Mouse (Mus musculus) embryonic facial prominence, embryonic 10.5 days (tissue): ENCODE results near the gene Zfyve28. TPM values are rescaled to one million over a fixed set of nuclear protein-coding genes. Genes with fewer than 3 reads are reported as not detected.

Experiments used
- DNase-seq: peaks from one replicate; pipeline ENCODE4 v3.0.0-alpha.2; 2017; ENCODE audit warnings: low spot score
- H3K27ac ChIP-seq: fragments of 300-500 bp; sonication (generic); replicated peaks from 2 replicates; pipeline ENCODE4 v1.5.1; 2016; ENCODE audit warnings: mild to moderate bottlenecking
- H3K27me3 ChIP-seq: fragments of 300-500 bp; sonication (generic); replicated peaks from 2 replicates; pipeline ENCODE4 v1.6.1; 2016; ENCODE audit warnings: low read depth, mild to moderate bottlenecking; ENCODE audit not compliant: poor library complexity, severe bottlenecking
- H3K36me3 ChIP-seq: fragments of 300-500 bp; sonication (generic); replicated peaks from 2 replicates; pipeline ENCODE4 v1.6.1; 2016; ENCODE audit warnings: mild to moderate bottlenecking, moderate library complexity
- H3K4me1 ChIP-seq: fragments of 300-500 bp; sonication (generic); 2 replicates; pipeline ENCODE4 v1.6.1; 2016
- H3K4me3 ChIP-seq: fragments of 300-500 bp; sonication (generic); 2 replicates; pipeline ENCODE4 v1.5.1; 2016; ENCODE audit warnings: mild to moderate bottlenecking, moderate library complexity
- H3K9me3 ChIP-seq: fragments of 300-500 bp; sonication (generic); 2 replicates; pipeline ENCODE4 v1.6.1; 2016; ENCODE audit warnings: mild to moderate bottlenecking
- WGBS: fragments of 180-500 bp; shearing (Covaris S2); methylation state at CpG from one replicate; pipeline ENCODE4 v1.1.7; 2016; 5-methylcytosine and 5-hydroxymethylcytosine counted together
- polyA plus RNA-seq: library from polyadenylated mRNA; unstranded; fragments of >200 nt; fragmentation: Nextera tagmentation; extraction: Ambion mirVana; gene quantifications from 2 replicates; pipeline ENCODE4 v1.2.1, GENCODE M21; 2016

The Zfyve28 gene
- polyA plus RNA-seq, 1 experiment from 2014 or later = 0.93 TPM

GRCm38 (mm10) chr5:34165793-34166192 is 122.5 kb downstream of the Zfyve28 start:
- peaks cover 43% of the 10 kb centered on the region for H3K36me3 ChIP-seq
- no peak overlapping the region for H3K27ac ChIP-seq
- WGBS = 85% methylated on average over 4 of the region's 4 CpGs

DNA sequence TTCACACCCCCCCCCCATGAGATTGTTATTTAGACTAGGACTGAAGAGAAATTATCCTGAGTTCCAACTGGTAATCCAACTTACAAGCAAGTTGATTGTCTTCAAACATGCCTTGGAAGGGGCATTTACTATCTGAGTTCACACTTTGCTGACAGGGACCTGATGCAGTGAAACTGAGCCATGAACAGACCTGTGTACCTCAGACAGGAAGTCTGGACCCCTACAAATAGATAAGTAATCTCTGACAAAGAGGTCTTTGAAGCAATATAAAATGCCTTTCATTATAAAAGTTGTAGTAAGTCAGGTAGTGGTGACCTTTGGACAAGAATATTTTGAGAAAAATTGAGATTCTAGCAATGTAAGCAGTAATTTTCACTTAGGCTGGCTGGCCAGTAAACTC is 139.8 kb downstream of the Zfyve28 start:
- H3K27me3 ChIP-seq = no peaks in the 10 kb centered on the region
- H3K4me3 ChIP-seq = no peak overlapping the region
- no peaks in the 10 kb centered on the region; the same call in 1 of the 2 replicates for H3K9me3 ChIP-seq
- DNase-seq = no peak
- H3K4me1 ChIP-seq = no peaks in the 10 kb centered on the region
- no peak overlapping the region for H3K27ac ChIP-seq
- peaks cover 18% of the 10 kb centered on the region for H3K36me3 ChIP-seq

More at GRCm38 (mm10) chr5:34165793-34166192, 122.5 kb downstream of the Zfyve28 start:
- Histone ChIP-seq H3K9me3 (no peaks in the 10 kb centered on the region), H3K4me3 (0 out of 2 replicates have a peak overlapping the region, but pooled peaks have one; percentile 13), H3K4me1 (peaks cover 28% of the 10 kb centered on the region), H3K27me3 (no peaks in the 10 kb centered on the region)
- no peak for DNase-seq

DNA sequence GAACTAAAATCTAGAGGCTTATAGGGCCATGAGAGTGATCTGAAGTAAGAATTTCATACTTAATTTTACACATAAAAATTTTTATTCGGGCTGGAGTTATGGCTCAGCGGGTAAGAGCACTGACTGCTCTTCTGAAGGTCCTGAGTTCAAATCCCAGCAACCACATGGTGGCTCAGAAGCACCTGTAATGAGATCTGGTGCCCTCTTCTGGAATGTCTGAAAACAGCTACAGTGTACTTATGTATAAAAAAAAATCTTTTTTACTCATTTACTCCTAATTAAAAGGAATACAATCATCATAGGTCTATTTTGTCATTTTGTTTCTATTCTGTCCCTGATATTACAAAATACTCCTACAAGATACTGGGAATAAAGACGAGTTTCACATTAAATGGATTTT is 140.7 kb downstream of the Zfyve28 start:
- H3K4me1 ChIP-seq = no peaks in the 10 kb centered on the region
- H3K36me3 ChIP-seq = peaks cover 8% of the 10 kb centered on the region
- H3K9me3 ChIP-seq = no peaks in the 10 kb centered on the region
- H3K4me3 ChIP-seq = no peak overlapping the region
- H3K27ac ChIP-seq = no peak overlapping the region
- DNase-seq = no peak
- 88% methylated on average over 3 of the region's 3 CpGs for WGBS
- no peaks in the 10 kb centered on the region for H3K27me3 ChIP-seq

Other genes with a start within 250 kb of the Zfyve28 start
- gene Poln, start 119.0 kb downstream of the Zfyve28 start, polyA plus RNA-seq = 0.67 and 0.69 TPM in 2 replicates
- gene Haus3, start 118.9 kb downstream of the Zfyve28 start, polyA plus RNA-seq = 53.0 and 60.0 TPM in 2 replicates
- 18.7 and 23.0 TPM in 2 replicates for gene Mxd4, start 100.7 kb downstream of the Zfyve28 start, polyA plus RNA-seq
- gene Cfap99, start 151 bp upstream of the Zfyve28 start, polyA plus RNA-seq = 0.06 TPM in 1 of 2 replicates, not detected in the other
- gene Rnf4, start 47.8 kb upstream of the Zfyve28 start, polyA plus RNA-seq = 198 and 205 TPM in 2 replicates
- 12.1 and 13.8 TPM in 2 replicates for gene Fam193a, start 81.5 kb upstream of the Zfyve28 start, polyA plus RNA-seq
- gene Tnip2, start 225.5 kb upstream of the Zfyve28 start, polyA plus RNA-seq = 4.1 and 4.8 TPM in 2 replicates
- 7.3 and 8.7 TPM in 2 replicates for gene Sh3bp2, start 237.4 kb upstream of the Zfyve28 start, polyA plus RNA-seq